Mouse (Mus musculus) layer of hippocampus, adult 6 months (tissue): Measurements from ENCODE around the gene Aldh1l1. TPM values are rescaled to one million over a fixed set of nuclear protein-coding genes. Genes with fewer than 3 reads are reported as not detected.

Experiments used
- long read RNA-seq, 2 experiments: library from polyadenylated mRNA; unstranded; transcript quantifications; one replicate each; pipeline ENCODE4 v2.0.0; 2019 to 2020
- polyA plus RNA-seq: library from polyadenylated mRNA; unstranded; fragments of <200 nt; fragmentation: Nextera tagmentation; gene quantifications from 2 replicates; pipeline ENCODE4 v1.2.3, GENCODE M21; 2021

The Aldh1l1 gene
- 30.6 and 39.3 TPM in 2 replicates for polyA plus RNA-seq
- long read RNA-seq, experiment 1, full-length matches to known transcripts, result 45 of 76 reads
- long read RNA-seq, experiment 1, partial matches to known transcripts, result 28 of 76 reads
- long read RNA-seq, experiment 1, other reads (novel, unspliced or antisense), result 3 of 76 reads
- long read RNA-seq, experiment 2, full-length matches to known transcripts, result 340 of 378 reads
- long read RNA-seq, experiment 2, partial matches to known transcripts, result 25 of 378 reads
- long read RNA-seq, experiment 2, other reads (novel, unspliced or antisense), result 13 of 378 reads

DNA sequence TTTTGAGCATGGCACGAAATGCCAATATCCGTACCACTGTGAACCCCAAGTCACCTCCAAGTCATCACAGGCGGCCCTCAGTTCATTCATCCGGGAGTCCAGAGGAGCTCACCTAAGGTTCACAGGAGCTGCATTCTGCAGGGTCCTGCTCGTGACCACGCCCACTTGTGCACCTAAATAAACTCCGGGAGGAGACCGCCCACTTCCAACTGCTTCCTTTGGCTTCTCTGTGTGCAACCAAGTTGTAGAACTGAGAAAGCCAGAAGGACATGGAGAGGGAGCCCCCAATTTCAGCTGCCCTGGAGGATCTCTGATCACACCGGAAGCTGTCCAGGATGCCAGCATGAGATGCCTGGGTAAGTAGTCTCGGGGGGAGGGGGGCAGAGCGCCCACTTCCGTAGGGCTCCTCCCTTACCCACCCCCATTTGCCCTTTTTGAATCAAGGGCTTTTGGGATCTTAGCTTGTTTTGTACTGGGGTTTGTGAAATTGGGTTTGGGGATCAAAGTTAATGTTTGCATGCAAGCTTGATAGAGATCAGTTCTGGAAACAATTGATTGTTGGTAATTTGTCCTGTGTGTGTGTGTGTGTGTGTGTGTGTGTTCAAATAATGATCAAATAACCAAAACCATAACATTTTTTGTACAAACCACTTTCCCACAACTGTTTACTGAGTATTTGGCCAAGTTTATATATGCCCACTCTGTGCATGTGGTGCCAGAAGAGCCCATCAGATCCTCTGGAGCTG lies at the start of gene Aldh1l1:
Gene Aldh1l1, plus strand, starts transcription at position 252 of the 746 bp plus-strand sequence.

DNA sequence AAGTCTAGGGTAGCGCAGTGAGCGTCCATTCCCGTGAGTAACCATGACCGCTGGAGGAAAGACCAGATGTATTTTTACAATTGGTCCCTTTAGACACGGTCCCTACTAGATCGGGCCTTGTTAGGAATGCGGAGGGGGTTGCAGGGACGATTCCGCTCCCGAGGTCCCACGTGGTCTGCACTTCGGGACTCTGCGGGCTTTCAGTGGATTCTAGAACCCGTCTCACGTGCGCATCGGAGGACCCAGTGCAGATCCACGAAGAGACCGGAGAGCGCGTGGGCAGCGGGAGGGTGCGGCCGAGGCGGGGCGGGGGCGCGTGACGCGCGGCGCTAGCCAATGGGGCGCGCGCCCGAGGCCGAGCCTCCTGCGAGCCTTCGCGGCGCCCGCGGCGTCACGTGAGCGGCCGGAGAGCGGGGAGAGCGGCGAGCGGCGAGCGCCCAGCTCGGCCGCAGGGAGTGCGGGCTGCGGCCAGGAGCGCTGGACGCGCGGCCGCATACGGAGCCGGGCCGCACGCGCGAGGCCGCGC lies 24.0 kb upstream of the Aldh1l1 start, which contains the start of gene Klf15:
Gene Klf15, plus strand, starts transcription at position 396 of the 526 bp plus-strand sequence.

GRCm38 (mm10) chr6:90604533-90605297 lies 118.5 kb downstream of the Aldh1l1 start, which contains the start of gene Slc41a3:
Gene Slc41a3 (plus strand): TSS chr6:90604725.

Other genes starting within 250 kb of the Aldh1l1 start
- not detected in 2 replicates for gene Vmn1r54, start 240.1 kb upstream of the Aldh1l1 start, polyA plus RNA-seq
- not detected in 2 replicates for gene BC048671, start 185.2 kb upstream of the Aldh1l1 start, polyA plus RNA-seq
- gene Chst13, start 161.2 kb upstream of the Aldh1l1 start, polyA plus RNA-seq, result not detected in 2 replicates
- gene Uroc1, start 153.1 kb upstream of the Aldh1l1 start, polyA plus RNA-seq, result not detected in 2 replicates
- gene Zxdc, start 116.9 kb upstream of the Aldh1l1 start, polyA plus RNA-seq, result 2.7 and 3.2 TPM in 2 replicates
- 4.8 and 5.3 TPM in 2 replicates for gene Cfap100, start 57.6 kb upstream of the Aldh1l1 start, polyA plus RNA-seq
- 16.7 and 19.4 TPM in 2 replicates for gene Klf15, start 23.9 kb upstream of the Aldh1l1 start, polyA plus RNA-seq
- gene Slc41a3, start 118.3 kb downstream of the Aldh1l1 start, polyA plus RNA-seq, result 3.3 and 4.3 TPM in 2 replicates